ENCODE assay signal across 16 mouse cellular contexts in the genomic region with DNA sequence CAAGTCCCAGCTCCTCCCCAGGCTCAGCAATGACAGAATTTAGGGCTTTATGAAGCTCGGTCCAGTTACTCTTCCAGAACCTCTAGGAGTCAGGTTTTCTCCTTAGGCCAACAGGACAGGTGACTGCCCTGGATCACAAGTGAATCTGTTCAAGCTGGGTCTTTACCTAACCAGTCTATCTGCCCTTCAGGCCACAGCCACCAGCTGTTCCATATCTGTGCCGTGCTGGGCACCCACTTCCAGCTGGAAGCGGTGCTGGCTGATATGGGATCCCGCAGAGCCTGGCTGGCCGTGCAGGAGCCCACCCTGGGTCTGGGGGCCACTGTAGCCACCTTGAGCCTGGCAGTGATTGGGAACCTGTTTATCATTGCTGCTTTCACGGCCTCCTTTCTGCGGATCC. TPM values are rescaled to one million over a fixed set of nuclear protein-coding genes. Genes with fewer than 3 reads are reported as not detected.
A peak's percentile ranks its signal among the peaks of the same experiment; 100 is the strongest.
DNase-seq lines count a peak whose midpoint lies in the region; ATAC-seq and TF ChIP-seq lines count a peak whose summit lies in the region.
"Not testable (repeated sequence)": the region's sequence is repeated elsewhere in the genome, so short reads cannot be mapped to it uniquely, and the experiment has no call there.
"Had no signal": no experiment of that assay in that cellular context is flagged by ENCODE, and none has a peak within 500 bp of the region (broad histone marks: within the 10 kb centered on the region; RNA-seq: fewer than 3 reads in every experiment).

No protein-coding gene starts in this region.

- not testable (repeated sequence) for H3K36me3 ChIP-seq in forebrain, embryonic 10.5 days (replicated peaks); forebrain, postnatal 0 days (ENCODE audit: insufficient read depth); hindbrain, embryonic 15.5 days; kidney, embryonic 15.5 days; liver, embryonic 12.5 days; neural tube, embryonic 11.5 days (ENCODE audit: control insufficient read depth, insufficient read depth, low read length); stomach, embryonic 16.5 days (ENCODE audit: control insufficient read depth, insufficient read depth, low read length)

- not testable (repeated sequence) for H3K9me3 ChIP-seq in forebrain, embryonic 10.5 days; forebrain, postnatal 0 days (ENCODE audit: low read length); hindbrain, embryonic 15.5 days; kidney, embryonic 15.5 days (replicated peaks); liver, embryonic 12.5 days (replicated peaks); neural tube, embryonic 11.5 days (ENCODE audit: control insufficient read depth, low read length); stomach, embryonic 16.5 days (replicated peaks; ENCODE audit: control insufficient read depth, low read length)

- H3K9ac ChIP-seq in forebrain, postnatal 0 days; hindbrain, embryonic 15.5 days; kidney, embryonic 15.5 days; liver, embryonic 12.5 days; neural tube, embryonic 11.5 days (ENCODE audit: low read length); stomach, embryonic 16.5 days (ENCODE audit: low read length): not testable (repeated sequence)

- H3K4me2 ChIP-seq in forebrain, postnatal 0 days (ENCODE audit: low read depth); hindbrain, embryonic 15.5 days; neural tube, embryonic 11.5 days (ENCODE audit: low read depth): not testable (repeated sequence)
- H3K4me2 ChIP-seq in kidney, embryonic 15.5 days = peak overlapping the region; percentile 59
- peak overlapping the region; percentile 54; the same call in 1 of the 2 replicates for H3K4me2 ChIP-seq in liver, embryonic 12.5 days
- H3K4me2 ChIP-seq in stomach, embryonic 16.5 days (ENCODE audit: low read depth, low read length) = peak overlapping the region; percentile 43; the same call in 1 of the 2 replicates

- ATAC-seq in forebrain, postnatal 0 days = 0 out of 2 replicates have a peak, but pooled peaks have one; percentile 9
- peak; percentile 43; the same call in 1 of the 2 replicates for ATAC-seq in hindbrain, embryonic 15.5 days (ENCODE audit: low FRiP score, low read depth)
- peak; percentile 27 for ATAC-seq in kidney, embryonic 15.5 days (replicated peaks; ENCODE audit: low FRiP score)
- peak; percentile 11; the same call in 1 of the 2 replicates for ATAC-seq in liver, embryonic 12.5 days
- 0 out of 2 replicates have a peak, but pooled peaks have one; percentile 28 for ATAC-seq in neural tube, embryonic 11.5 days (ENCODE audit: insufficient read depth, low FRiP score, low TSS enrichment)
- not testable (repeated sequence) for ATAC-seq in stomach, embryonic 16.5 days (ENCODE audit: insufficient read depth, low FRiP score)

- H3K4me1 ChIP-seq in forebrain, embryonic 10.5 days = peaks cover 21% of the 10 kb centered on the region
- H3K4me1 ChIP-seq in forebrain, postnatal 0 days (ENCODE audit: insufficient read depth); hindbrain, embryonic 15.5 days (replicated peaks); kidney, embryonic 15.5 days; neural tube, embryonic 11.5 days (ENCODE audit: control insufficient read depth, insufficient read depth, low read length); stomach, embryonic 16.5 days (ENCODE audit: control insufficient read depth, insufficient read depth, low read length): not testable (repeated sequence)
- peaks cover 12% of the 10 kb centered on the region for H3K4me1 ChIP-seq in liver, embryonic 12.5 days

- peak overlapping the region; percentile 45; the same call in 1 of the 2 replicates for H3K4me3 ChIP-seq in forebrain, embryonic 10.5 days
- not testable (repeated sequence) for H3K4me3 ChIP-seq in forebrain, postnatal 0 days (ENCODE audit: low read depth, low read length); hindbrain, embryonic 15.5 days; kidney, embryonic 15.5 days (replicated peaks); liver, embryonic 12.5 days; neural tube, embryonic 11.5 days (ENCODE audit: low read depth, low read length); stomach, embryonic 16.5 days (replicated peaks; ENCODE audit: low read length)

- 0 out of 2 replicates have a peak overlapping the region, but pooled peaks have one; percentile 81 for H3K27ac ChIP-seq in forebrain, embryonic 10.5 days
- H3K27ac ChIP-seq in forebrain, postnatal 0 days (ENCODE audit: low read depth, low read length); hindbrain, embryonic 15.5 days (replicated peaks); kidney, embryonic 15.5 days; liver, embryonic 12.5 days; neural tube, embryonic 11.5 days (ENCODE audit: low read depth, low read length); stomach, embryonic 16.5 days (ENCODE audit: low read length): not testable (repeated sequence)

- DNase-seq in forebrain, embryonic 10.5 days (ENCODE audit: extremely low spot score, low spot score); forebrain, postnatal 0 days; neural tube, embryonic 11.5 days (ENCODE audit: low spot score): not testable (repeated sequence)

- 37% methylated on average over 2 of the region's 7 CpGs for WGBS in forebrain, embryonic 10.5 days
- WGBS in forebrain, postnatal 0 days = 20% methylated on average over 1 of the region's 7 CpGs
- whole genome bisulfite sequencing in hindbrain, embryonic 15.5 days = 31% methylated on average over 2 of the region's 7 CpGs
- 14% methylated on average over 1 of the region's 7 CpGs for WGBS in kidney, embryonic 15.5 days
- WGBS in liver, embryonic 12.5 days (ENCODE audit: insufficient replicate concordance) = 19% methylated on average over 3 of the region's 7 CpGs
- 25% methylated on average over 1 of the region's 7 CpGs for WGBS in neural tube, embryonic 11.5 days
- WGBS in stomach, embryonic 16.5 days = 11% methylated on average over 1 of the region's 7 CpGs

- not testable (repeated sequence) for H3K27me3 ChIP-seq in forebrain, embryonic 10.5 days (ENCODE audit: poor library complexity, severe bottlenecking); forebrain, postnatal 0 days (ENCODE audit: insufficient read depth, low read length); hindbrain, embryonic 15.5 days; kidney, embryonic 15.5 days; liver, embryonic 12.5 days (replicated peaks); neural tube, embryonic 11.5 days (ENCODE audit: control insufficient read depth, insufficient read depth, low read length); stomach, embryonic 16.5 days (ENCODE audit: control insufficient read depth, insufficient read depth, low read length)

- TF ChIP-seq CTCF in forebrain, postnatal 0 days (IDR thresholded peaks at IDR 0.05; ENCODE audit: low read depth) = not testable (repeated sequence)

RNA-seq across cellular contexts. Expression of a gene that starts 1.9 kb away (rescaled TPM):
- polyA plus RNA-seq in forebrain, embryonic 10.5 days (2016; fragmentation: Nextera tagmentation; extraction: Ambion mirVana) = 0.84 TPM in 1 of 2 replicates, not detected in the other
- 0.76 TPM in 1 of 2 replicates, not detected in the other for total RNA-seq in forebrain, postnatal 0 days (2014; rRNA removed)
- not detected in 2 replicates for polyA plus RNA-seq in forebrain, postnatal 0 days (2015; fragmentation: Nextera tagmentation; extraction: Ambion mirVana)
- not detected in 2 replicates for polyA plus RNA-seq in hindbrain, embryonic 15.5 days (2015; fragmentation: Nextera tagmentation; extraction: Ambion mirVana)
- 5.6 TPM in 1 of 2 replicates, not detected in the other for polyA plus RNA-seq in kidney, embryonic 15.5 days (2015; fragmentation: Nextera tagmentation; extraction: Ambion mirVana)
- not detected in 2 replicates for polyA plus RNA-seq in liver, embryonic 12.5 days (2016; fragmentation: Nextera tagmentation; extraction: Ambion mirVana)
- not detected in 2 replicates for polyA plus RNA-seq in neural tube, embryonic 11.5 days (2014; fragmentation: Nextera tagmentation; extraction: Ambion mirVana)
- polyA plus RNA-seq in stomach, embryonic 16.5 days (2015; fragmentation: Nextera tagmentation; extraction: Ambion mirVana) = not detected in 2 replicates
- total RNA-seq: gastrocnemius, adult 8-10 months; granulocyte monocyte progenitor cell, adult 5-6 weeks; heart, postnatal 25 days had no signal
- polyA plus RNA-seq: heart, embryonic 11.5 days; inflammation-experienced regulatory T-cells, adult 6 months; kidney, postnatal 0 days had no signal

RNA-seq across cellular contexts. Expression of a gene that starts 3.9 kb away (rescaled TPM):
- not detected in 2 replicates for polyA plus RNA-seq in forebrain, embryonic 10.5 days (2016; fragmentation: Nextera tagmentation; extraction: Ambion mirVana)
- 9.2 TPM in 1 of 2 replicates, not detected in the other for total RNA-seq in forebrain, postnatal 0 days (2014; rRNA removed)
- polyA plus RNA-seq in forebrain, postnatal 0 days (2015; fragmentation: Nextera tagmentation; extraction: Ambion mirVana) = not detected in 2 replicates
- polyA plus RNA-seq in hindbrain, embryonic 15.5 days (2015; fragmentation: Nextera tagmentation; extraction: Ambion mirVana) = not detected in 2 replicates
- 3.4 TPM in 1 of 2 replicates, not detected in the other for polyA plus RNA-seq in kidney, embryonic 15.5 days (2015; fragmentation: Nextera tagmentation; extraction: Ambion mirVana)
- not detected in 2 replicates for polyA plus RNA-seq in liver, embryonic 12.5 days (2016; fragmentation: Nextera tagmentation; extraction: Ambion mirVana)
- polyA plus RNA-seq in neural tube, embryonic 11.5 days (2014; fragmentation: Nextera tagmentation; extraction: Ambion mirVana) = not detected in 2 replicates
- 4.4 and 12.2 TPM in 2 replicates for polyA plus RNA-seq in stomach, embryonic 16.5 days (2015; fragmentation: Nextera tagmentation; extraction: Ambion mirVana)
- total RNA-seq: adrenal gland, postnatal 36 days; gastrocnemius, adult 8-10 months; granulocyte monocyte progenitor cell, adult 5-6 weeks; heart, postnatal 25 days; layer of hippocampus, postnatal 14 days; megakaryocyte-erythroid progenitor cell, adult 5-6 weeks had no signal
- polyA plus RNA-seq: heart, embryonic 11.5 days; inflammation-experienced regulatory T-cells, adult 6 months had no signal

RNA-seq across cellular contexts. Expression of a gene that starts 9.8 kb away (rescaled TPM):
- polyA plus RNA-seq in forebrain, embryonic 10.5 days (2016; fragmentation: Nextera tagmentation; extraction: Ambion mirVana) = 0.10 and 0.24 TPM in 2 replicates
- not detected in 2 replicates for total RNA-seq in forebrain, postnatal 0 days (2014; rRNA removed)
- not detected in 2 replicates for polyA plus RNA-seq in forebrain, postnatal 0 days (2015; fragmentation: Nextera tagmentation; extraction: Ambion mirVana)
- not detected in 2 replicates for polyA plus RNA-seq in hindbrain, embryonic 15.5 days (2015; fragmentation: Nextera tagmentation; extraction: Ambion mirVana)
- polyA plus RNA-seq in kidney, embryonic 15.5 days (2015; fragmentation: Nextera tagmentation; extraction: Ambion mirVana) = 0.39 and 0.48 TPM in 2 replicates
- polyA plus RNA-seq in liver, embryonic 12.5 days (2016; fragmentation: Nextera tagmentation; extraction: Ambion mirVana) = 0.11 and 0.13 TPM in 2 replicates
- 0.31 TPM in 1 of 2 replicates, not detected in the other for polyA plus RNA-seq in neural tube, embryonic 11.5 days (2014; fragmentation: Nextera tagmentation; extraction: Ambion mirVana)
- 9.8 and 26.1 TPM in 2 replicates for polyA plus RNA-seq in stomach, embryonic 16.5 days (2015; fragmentation: Nextera tagmentation; extraction: Ambion mirVana)
- total RNA-seq: gastrocnemius, adult 8-10 months; granulocyte monocyte progenitor cell, adult 5-6 weeks; heart, postnatal 25 days; layer of hippocampus, postnatal 14 days; megakaryocyte-erythroid progenitor cell, adult 5-6 weeks had no signal
- polyA plus RNA-seq: heart, embryonic 11.5 days; inflammation-experienced regulatory T-cells, adult 6 months had no signal

RNA-seq across cellular contexts. Expression of a gene that starts 18.0 kb away (rescaled TPM):
- 1.1 and 1.2 TPM in 2 replicates for polyA plus RNA-seq in forebrain, embryonic 10.5 days (2016; fragmentation: Nextera tagmentation; extraction: Ambion mirVana)
- total RNA-seq in forebrain, postnatal 0 days (2014; rRNA removed) = 1.3 and 3.3 TPM in 2 replicates
- polyA plus RNA-seq in forebrain, postnatal 0 days (2015; fragmentation: Nextera tagmentation; extraction: Ambion mirVana) = 2.7 and 3.0 TPM in 2 replicates
- polyA plus RNA-seq in hindbrain, embryonic 15.5 days (2015; fragmentation: Nextera tagmentation; extraction: Ambion mirVana) = 1.9 and 2.3 TPM in 2 replicates
- 11.9 and 14.5 TPM in 2 replicates for polyA plus RNA-seq in kidney, embryonic 15.5 days (2015; fragmentation: Nextera tagmentation; extraction: Ambion mirVana)
- 9.2 and 10.0 TPM in 2 replicates for polyA plus RNA-seq in liver, embryonic 12.5 days (2016; fragmentation: Nextera tagmentation; extraction: Ambion mirVana)
- 1.1 and 1.2 TPM in 2 replicates for polyA plus RNA-seq in neural tube, embryonic 11.5 days (2014; fragmentation: Nextera tagmentation; extraction: Ambion mirVana)
- polyA plus RNA-seq in stomach, embryonic 16.5 days (2015; fragmentation: Nextera tagmentation; extraction: Ambion mirVana) = 19.9 and 24.9 TPM in 2 replicates
- total RNA-seq: granulocyte monocyte progenitor cell, adult 5-6 weeks; megakaryocyte-erythroid progenitor cell, adult 5-6 weeks had no signal
- polyA plus RNA-seq: inflammation-experienced regulatory T-cells, adult 6 months had no signal

RNA-seq across cellular contexts. Expression of a gene that starts 27.7 kb away (rescaled TPM):
- 177 and 181 TPM in 2 replicates for polyA plus RNA-seq in forebrain, embryonic 10.5 days (2016; fragmentation: Nextera tagmentation; extraction: Ambion mirVana)
- 22.5 and 23.8 TPM in 2 replicates for total RNA-seq in forebrain, postnatal 0 days (2014; rRNA removed)
- polyA plus RNA-seq in forebrain, postnatal 0 days (2015; fragmentation: Nextera tagmentation; extraction: Ambion mirVana) = 27.4 and 30.5 TPM in 2 replicates
- polyA plus RNA-seq in hindbrain, embryonic 15.5 days (2015; fragmentation: Nextera tagmentation; extraction: Ambion mirVana) = 28.8 and 35.4 TPM in 2 replicates
- polyA plus RNA-seq in kidney, embryonic 15.5 days (2015; fragmentation: Nextera tagmentation; extraction: Ambion mirVana) = 152 TPM in 2 replicates
- 104 and 115 TPM in 2 replicates for polyA plus RNA-seq in liver, embryonic 12.5 days (2016; fragmentation: Nextera tagmentation; extraction: Ambion mirVana)
- 118 and 124 TPM in 2 replicates for polyA plus RNA-seq in neural tube, embryonic 11.5 days (2014; fragmentation: Nextera tagmentation; extraction: Ambion mirVana)
- 98.9 and 104 TPM in 2 replicates for polyA plus RNA-seq in stomach, embryonic 16.5 days (2015; fragmentation: Nextera tagmentation; extraction: Ambion mirVana)
